Mouse (Mus musculus) erythroblast, embryonic 14.5 days (primary cell): ENCODE measurements around the gene Ubp1. TPM values are rescaled to one million over a fixed set of nuclear protein-coding genes. Genes with fewer than 3 reads are reported as not detected.

ENCODE experiments used
- H3K27me3 ChIP-seq: 2 replicates; pipeline ENCODE4 v1.6.1; 2012; ENCODE audit warnings: inconsistent platforms; ENCODE audit not compliant: control insufficient read depth
- H3K36me3 ChIP-seq: 2 replicates; pipeline ENCODE4 v1.6.1; 2012; ENCODE audit warnings: mild to moderate bottlenecking, inconsistent platforms; ENCODE audit not compliant: control insufficient read depth
- H3K4me1 ChIP-seq: 2 replicates; pipeline ENCODE4 v1.6.1; 2012; ENCODE audit warnings: inconsistent platforms; ENCODE audit not compliant: control insufficient read depth
- H3K4me3 ChIP-seq: replicated peaks from 2 replicates; pipeline ENCODE3; 2012; ENCODE audit warnings: moderate library complexity, mild to moderate bottlenecking, inconsistent platforms
- H3K9me3 ChIP-seq: 2 replicates; pipeline ENCODE4 v1.6.1; 2012; ENCODE audit warnings: low read length, inconsistent platforms, mixed read lengths; ENCODE audit not compliant: control insufficient read depth
- GATA1 ChIP-seq: IDR thresholded peaks from 2 replicates; pipeline ENCODE4 v1.6.1; 2012; ENCODE audit warnings: low read length, inconsistent platforms, mixed read lengths
- TAL1 ChIP-seq: IDR thresholded peaks from 3 replicates; pipeline ENCODE4 v1.6.1; 2012; ENCODE audit warnings: low read length, inconsistent platforms, mixed read lengths
- polyA plus RNA-seq: library from polyadenylated mRNA; stranded (reverse); fragments of >175 nt; gene quantifications from 2 replicates; pipeline ENCODE4 v1.2.3, GENCODE M21; 2012

Gene Ubp1
- polyA plus RNA-seq, 1 experiment = 7.2 TPM

GRCm38 (mm10) chr9:113931375-113932099 is 803 bp downstream of the Ubp1 start:
- no peaks in the 10 kb centered on the region for H3K9me3 ChIP-seq

GRCm38 (mm10) chr9:113932100-113932470 is 1.4 kb downstream of the Ubp1 start:
- Histone ChIP-seq H3K4me3 (peak overlapping the region; percentile 100), H3K36me3 (peaks cover 38% of the 10 kb centered on the region), H3K4me1 (peaks cover 62% of the 10 kb centered on the region), H3K9me3 (no peaks in the 10 kb centered on the region), H3K27me3 (no peaks in the 10 kb centered on the region)
- TF ChIP-seq TAL1 = no peak
- no peak for TF ChIP-seq GATA1

More at GRCm38 (mm10) chr9:113931375-113932099, 803 bp downstream of the Ubp1 start:
- H3K4me1 ChIP-seq = peaks cover 58% of the 10 kb centered on the region
- H3K4me3 ChIP-seq = peak overlapping the region; percentile 100
- TF ChIP-seq TAL1 = no peak
- TF ChIP-seq GATA1 = no peak
- peaks cover 34% of the 10 kb centered on the region for H3K36me3 ChIP-seq
- H3K27me3 ChIP-seq = no peaks in the 10 kb centered on the region

GRCm38 (mm10) chr9:113932501-113932900 is 1.8 kb downstream of the Ubp1 start:
- peaks cover 42% of the 10 kb centered on the region for H3K36me3 ChIP-seq
- H3K4me1 ChIP-seq = peaks cover 65% of the 10 kb centered on the region
- TF ChIP-seq TAL1 (no peak), GATA1 (no peak)

GRCm38 (mm10) chr9:113935638-113936037 is 4.9 kb downstream of the Ubp1 start:
- Histone ChIP-seq H3K9me3 (no peaks in the 10 kb centered on the region), H3K27me3 (no peaks in the 10 kb centered on the region), H3K36me3 (peaks cover 66% of the 10 kb centered on the region), H3K4me1 (peaks cover 80% of the 10 kb centered on the region), H3K4me3 (peak overlapping the region; percentile 25)
- TF ChIP-seq TAL1 = no peak
- TF ChIP-seq GATA1 = no peak

More at GRCm38 (mm10) chr9:113932501-113932900, 1.8 kb downstream of the Ubp1 start:
- Histone ChIP-seq H3K27me3 (no peaks in the 10 kb centered on the region), H3K9me3 (no peaks in the 10 kb centered on the region), H3K4me3 (peak overlapping the region; percentile 100)

GRCm38 (mm10) chr9:113939063-113939850 is 8.5 kb downstream of the Ubp1 start:
- peak overlapping the region; percentile 27 for H3K4me3 ChIP-seq
- no peaks in the 10 kb centered on the region for H3K9me3 ChIP-seq
- TF ChIP-seq GATA1 (no peak), TAL1 (no peak)
- H3K27me3 ChIP-seq = no peaks in the 10 kb centered on the region
- H3K36me3 ChIP-seq = peaks cover 78% of the 10 kb centered on the region
- H3K4me1 ChIP-seq = peaks cover 95% of the 10 kb centered on the region

- Histone ChIP-seq H3K36me3 (peaks cover 81% of the 10 kb centered on the region), H3K27me3 (no peaks in the 10 kb centered on the region), H3K4me1 (peaks cover 82% of the 10 kb centered on the region), H3K4me3 (peak overlapping the region; percentile 51), H3K9me3 (no peaks in the 10 kb centered on the region)
- no peak; the same call in 2 of the 3 replicates for TF ChIP-seq TAL1
- TF ChIP-seq GATA1 = no peak
Measured at GRCm38 (mm10) chr9:113941103-113941805, 10.5 kb downstream of the Ubp1 start.

- Histone ChIP-seq H3K36me3 (peaks cover 85% of the 10 kb centered on the region), H3K4me3 (no peak overlapping the region), H3K9me3 (no peaks in the 10 kb centered on the region), H3K4me1 (peaks cover 76% of the 10 kb centered on the region), H3K27me3 (no peaks in the 10 kb centered on the region)
- no peak for TF ChIP-seq TAL1
- no peak for TF ChIP-seq GATA1
Measured at GRCm38 (mm10) chr9:113943372-113943771, 12.6 kb downstream of the Ubp1 start.

GRCm38 (mm10) chr9:113947216-113947615 is 16.5 kb downstream of the Ubp1 start:
- H3K4me3 ChIP-seq = no peak overlapping the region
- no peaks in the 10 kb centered on the region for H3K27me3 ChIP-seq
- peaks cover 45% of the 10 kb centered on the region for H3K4me1 ChIP-seq
- TF ChIP-seq GATA1 (no peak), TAL1 (no peak)
- H3K36me3 ChIP-seq = peaks cover 96% of the 10 kb centered on the region
- H3K9me3 ChIP-seq = no peaks in the 10 kb centered on the region

GRCm38 (mm10) chr9:113957777-113958176 is 27.0 kb downstream of the Ubp1 start:
- H3K9me3 ChIP-seq = peaks cover 2% of the 10 kb centered on the region
- peaks cover 98% of the 10 kb centered on the region for H3K36me3 ChIP-seq
- no peaks in the 10 kb centered on the region for H3K27me3 ChIP-seq
- peaks cover 23% of the 10 kb centered on the region for H3K4me1 ChIP-seq
- TF ChIP-seq TAL1 = no peak
- TF ChIP-seq GATA1 = no peak
- no peak overlapping the region for H3K4me3 ChIP-seq
